Mouse (Mus musculus): Measurements from ENCODE around the gene Wnt9a.

- TF ChIP-seq CTCF (IDR thresholded peaks at IDR 0.05; ENCODE audit: low read depth) (no peak), EP300 (IDR thresholded peaks at IDR 0.05; ENCODE audit: low read depth) (no peak)
Observed at GRCm38 (mm10) chr11:59306461-59307421, at the start of gene Wnt9a.

Measured in liver, embryonic 14.5 days (tissue).